Mouse (Mus musculus) intestine, embryonic 16.5 days (tissue): Measurements from ENCODE around the gene Dck. TPM values are rescaled to one million over a fixed set of nuclear protein-coding genes. Genes with fewer than 3 reads are reported as not detected.

Experiments
- ATAC-seq: fragments of 200-750 bp; cut with Nextera tagmentation; 2 replicates; pipeline ENCODE4 v1.8.0; 2017; ENCODE audit warnings: moderate TSS enrichment, moderate library complexity
- H3K27ac ChIP-seq: fragments of 300-500 bp; sonication (generic); 2 replicates; pipeline ENCODE4 v1.5.1; 2014; ENCODE audit warnings: mild to moderate bottlenecking, low read length
- H3K27me3 ChIP-seq: fragments of 300-500 bp; sonication (generic); replicated peaks from 2 replicates; pipeline ENCODE4 v1.6.1; 2014; ENCODE audit warnings: low read length, control low read depth, mixed read lengths; ENCODE audit not compliant: control insufficient read depth, insufficient read depth
- H3K36me3 ChIP-seq: fragments of 300-500 bp; sonication (generic); 2 replicates; pipeline ENCODE4 v1.6.1; 2014; ENCODE audit warnings: low read length, control low read depth; ENCODE audit not compliant: control insufficient read depth, insufficient read depth
- H3K4me1 ChIP-seq: fragments of 300-500 bp; sonication (generic); 2 replicates; pipeline ENCODE4 v1.6.1; 2014; ENCODE audit warnings: low read length, control low read depth, mixed read lengths; ENCODE audit not compliant: control insufficient read depth, insufficient read depth
- H3K4me2 ChIP-seq: fragments of 300-500 bp; sonication (generic); 2 replicates; pipeline ENCODE4 v1.6.1; 2014; ENCODE audit warnings: low read depth, low read length, control low read depth
- H3K4me3 ChIP-seq: fragments of 300-500 bp; sonication (generic); 2 replicates; pipeline ENCODE4 v1.5.1; 2014; ENCODE audit warnings: mild to moderate bottlenecking, low read length
- H3K9ac ChIP-seq: fragments of 300-500 bp; sonication (generic); 2 replicates; pipeline ENCODE4 v1.6.1; 2014; ENCODE audit warnings: low read depth, low read length
- H3K9me3 ChIP-seq: fragments of 300-500 bp; sonication (generic); 2 replicates; pipeline ENCODE4 v1.6.1; 2016; ENCODE audit warnings: low read length, control low read depth; ENCODE audit not compliant: control insufficient read depth
- WGBS: fragments of 180-500 bp; shearing (Covaris S2); extraction: QIAGEN DNeasy Blood & Tissue Kit; methylation state at CpG from one replicate; pipeline ENCODE4 v1.1.7; 2014; 5-methylcytosine and 5-hydroxymethylcytosine counted together
- polyA plus RNA-seq: library from polyadenylated mRNA; unstranded; fragments of >200 nt; fragmentation: Nextera tagmentation; extraction: Ambion mirVana; gene quantifications from 2 replicates; pipeline ENCODE4 v1.2.1, GENCODE M21; 2015

Dck gene
- polyA plus RNA-seq, 1 experiment from 2014 or later, result 32.7 TPM

DNA sequence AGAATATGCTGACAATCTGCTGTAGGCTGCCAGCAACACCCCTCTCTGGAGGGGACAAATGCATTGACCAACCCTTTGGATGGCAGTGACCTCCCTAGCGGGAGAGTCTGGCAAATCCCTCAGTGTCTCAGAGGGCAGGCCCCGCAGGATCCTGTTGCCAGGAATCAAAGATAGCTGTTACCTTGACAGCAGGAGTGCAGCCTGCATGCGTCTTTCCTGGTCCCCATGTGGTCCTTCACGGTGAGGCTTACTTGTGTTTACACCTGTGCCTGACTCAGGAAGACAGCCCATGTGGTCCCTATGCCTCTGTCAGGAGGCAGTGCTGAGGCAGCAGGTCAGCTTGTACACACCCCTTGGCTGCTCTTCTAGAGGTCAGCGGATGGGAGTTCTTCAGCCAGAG lies 41.5 kb downstream of the Dck start:
- H3K27me3 ChIP-seq, result no peaks in the 10 kb centered on the region
- no peak overlapping the region for H3K27ac ChIP-seq
- H3K4me3 ChIP-seq, result no peak overlapping the region
- H3K4me2 ChIP-seq, result no peak overlapping the region
- WGBS, result 20% methylated on average over 5 of the region's 5 CpGs
- H3K9me3 ChIP-seq, result no peaks in the 10 kb centered on the region
- no peak for ATAC-seq
- H3K36me3 ChIP-seq, result no peaks in the 10 kb centered on the region
- no peak overlapping the region for H3K9ac ChIP-seq
- no peaks in the 10 kb centered on the region for H3K4me1 ChIP-seq

- H3K4me3 ChIP-seq, result no peak overlapping the region
- H3K9me3 ChIP-seq, result no peaks in the 10 kb centered on the region
- H3K27me3 ChIP-seq, result no peaks in the 10 kb centered on the region
- H3K27ac ChIP-seq, result no peak overlapping the region
- WGBS, result 40% methylated on average over 9 of the region's 9 CpGs
- no peak for ATAC-seq
- H3K4me2 ChIP-seq, result no peak overlapping the region
- no peak overlapping the region for H3K9ac ChIP-seq
- no peaks in the 10 kb centered on the region for H3K4me1 ChIP-seq
- H3K36me3 ChIP-seq, result no peaks in the 10 kb centered on the region
These were observed 42.5 kb downstream of the Dck start for GRCm38 (mm10) chr5:88807342-88807741.

GRCm38 (mm10) chr5:88813188-88813587 lies 48.4 kb downstream of the Dck start:
- 86% methylated on average over 2 of the region's 2 CpGs for WGBS
- H3K27ac ChIP-seq, result no peak overlapping the region
- H3K4me2 ChIP-seq, result no peak overlapping the region
- no peak overlapping the region for H3K4me3 ChIP-seq
- H3K27me3 ChIP-seq, result no peaks in the 10 kb centered on the region
- no peaks in the 10 kb centered on the region for H3K4me1 ChIP-seq
- no peaks in the 10 kb centered on the region for H3K9me3 ChIP-seq
- no peak for ATAC-seq
- H3K36me3 ChIP-seq, result no peaks in the 10 kb centered on the region
- no peak overlapping the region for H3K9ac ChIP-seq

GRCm38 (mm10) chr5:88814552-88814951 lies 49.8 kb downstream of the Dck start:
- Histone ChIP-seq H3K4me2 (no peak overlapping the region), H3K36me3 (no peaks in the 10 kb centered on the region), H3K4me1 (no peaks in the 10 kb centered on the region), H3K9me3 (no peaks in the 10 kb centered on the region), H3K4me3 (no peak overlapping the region), H3K27ac (no peak overlapping the region), H3K9ac (no peak overlapping the region), H3K27me3 (no peaks in the 10 kb centered on the region)
- WGBS, result 75% methylated on average over 4 of the region's 4 CpGs
- ATAC-seq, result no peak

- ATAC-seq, result peak; percentile 96
- H3K27ac ChIP-seq, result peak overlapping the region; percentile 65
- H3K9ac ChIP-seq, result no peak overlapping the region
These were observed 56.7 kb downstream of the Dck start for GRCm38 (mm10) chr5:88821542-88821941.

GRCm38 (mm10) chr5:88824838-88825237 lies 60.0 kb downstream of the Dck start:
- Histone ChIP-seq H3K9me3 (no peaks in the 10 kb centered on the region), H3K4me3 (no peak overlapping the region), H3K36me3 (no peaks in the 10 kb centered on the region), H3K9ac (no peak overlapping the region), H3K27ac (no peak overlapping the region), H3K4me2 (no peak overlapping the region), H3K27me3 (no peaks in the 10 kb centered on the region), H3K4me1 (no peaks in the 10 kb centered on the region)
- WGBS, result 80% methylated on average over 10 of the region's 10 CpGs
- no peak for ATAC-seq

More at GRCm38 (mm10) chr5:88821542-88821941, 56.7 kb downstream of the Dck start:
- H3K9me3 ChIP-seq, result no peaks in the 10 kb centered on the region
- H3K27me3 ChIP-seq, result no peaks in the 10 kb centered on the region
- H3K36me3 ChIP-seq, result no peaks in the 10 kb centered on the region
- WGBS, result 37% methylated on average over 1 of the region's 1 CpGs
- no peaks in the 10 kb centered on the region for H3K4me1 ChIP-seq
- no peak overlapping the region for H3K4me2 ChIP-seq
- H3K4me3 ChIP-seq, result no peak overlapping the region

GRCm38 (mm10) chr5:88829835-88830571 lies 65.2 kb downstream of the Dck start:
- H3K4me2 ChIP-seq, result no peak overlapping the region
- no peaks in the 10 kb centered on the region for H3K36me3 ChIP-seq
- ATAC-seq, result no peak
- no peaks in the 10 kb centered on the region for H3K27me3 ChIP-seq
- H3K9ac ChIP-seq, result no peak overlapping the region
- 80% methylated on average over 8 of the region's 8 CpGs for WGBS
- H3K4me3 ChIP-seq, result no peak overlapping the region
- H3K9me3 ChIP-seq, result no peaks in the 10 kb centered on the region
- H3K27ac ChIP-seq, result no peak overlapping the region
- no peaks in the 10 kb centered on the region for H3K4me1 ChIP-seq

- ATAC-seq, result peak; percentile 57; the same call in 1 of the 2 replicates
- no peak overlapping the region for H3K4me3 ChIP-seq
- no peak overlapping the region for H3K27ac ChIP-seq
- H3K4me2 ChIP-seq, result no peak overlapping the region
- no peaks in the 10 kb centered on the region for H3K27me3 ChIP-seq
- 56% methylated on average over 4 of the region's 4 CpGs for WGBS
- no peaks in the 10 kb centered on the region for H3K4me1 ChIP-seq
- H3K9me3 ChIP-seq, result no peaks in the 10 kb centered on the region
- H3K9ac ChIP-seq, result no peak overlapping the region
- H3K36me3 ChIP-seq, result no peaks in the 10 kb centered on the region
These were observed 66.1 kb downstream of the Dck start for GRCm38 (mm10) chr5:88830880-88831279.

GRCm38 (mm10) chr5:88831935-88832334 lies 67.1 kb downstream of the Dck start:
- no peaks in the 10 kb centered on the region for H3K27me3 ChIP-seq
- no peak for ATAC-seq

More at GRCm38 (mm10) chr5:88831935-88832334, 67.1 kb downstream of the Dck start:
- Histone ChIP-seq H3K4me3 (no peak overlapping the region), H3K9ac (no peak overlapping the region), H3K27ac (no peak overlapping the region), H3K36me3 (no peaks in the 10 kb centered on the region), H3K9me3 (no peaks in the 10 kb centered on the region), H3K4me1 (no peaks in the 10 kb centered on the region), H3K4me2 (no peak overlapping the region)
- 81% methylated on average over 3 of the region's 3 CpGs for WGBS
